Mouse (Mus musculus) c-Kit-positive CD71-positive TER-119-positive erythroid progenitor cells, embryonic 14.5 days (primary cell): ENCODE data around the gene Casr.
A peak's percentile ranks its signal among the peaks of the same experiment; 100 is the strongest.

Source experiments
- DNase-seq: peaks from one replicate; pipeline ENCODE4 v3.0.0-alpha.2; 2013; ENCODE audit warnings: low spot score

Casr gene

GRCm38 (mm10) chr16:36516355-36516754 lies 45.6 kb downstream of the Casr start:
- DNase-seq = no peak

DNA sequence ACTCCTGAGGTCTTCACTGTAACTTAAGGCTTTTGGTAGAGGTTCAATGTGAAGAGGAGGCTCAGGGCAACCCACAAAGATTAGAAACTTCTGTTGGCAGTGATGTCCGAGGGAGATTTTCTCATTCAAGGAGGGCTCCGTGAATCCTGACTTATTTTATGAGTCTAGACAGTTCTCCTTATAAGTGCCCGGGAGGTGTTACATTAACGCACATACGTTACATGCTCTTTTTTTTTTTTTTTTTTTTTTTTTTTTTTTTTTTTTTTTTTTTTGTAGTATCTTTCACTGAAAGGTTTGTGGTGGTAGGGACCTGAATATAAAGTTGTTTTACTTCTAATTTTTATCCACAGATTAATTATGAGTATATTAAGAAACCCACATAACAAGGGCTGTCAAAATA lies 54.6 kb downstream of the Casr start:
- no peak for DNase-seq

GRCm38 (mm10) chr16:36506827-36507226 lies 55.1 kb downstream of the Casr start:
- DNase-seq = no peak

- DNase-seq = no peak
These were observed 56.0 kb downstream of the Casr start for GRCm38 (mm10) chr16:36505913-36506312.

DNA sequence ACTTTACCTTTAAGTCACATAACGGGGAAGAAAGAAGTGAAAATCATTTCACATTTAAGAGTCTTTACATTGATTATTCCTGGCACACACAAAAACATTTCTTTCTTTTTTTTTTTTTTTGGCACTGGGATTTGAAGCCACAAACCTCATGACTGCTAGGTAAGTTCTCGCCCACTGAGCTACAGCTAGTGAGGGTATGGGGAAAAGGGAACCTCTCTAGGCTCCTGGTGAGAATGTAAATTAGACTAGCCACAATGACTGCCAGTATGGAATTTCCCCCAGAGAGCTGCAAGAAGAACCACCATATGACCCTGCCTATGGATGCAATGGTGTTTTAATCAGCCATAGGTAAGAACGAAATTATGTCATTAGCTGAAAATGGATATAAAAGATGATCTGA lies 56.8 kb downstream of the Casr start:
- DNase-seq = no peak

- DNase-seq = no peak
These were observed 59.7 kb downstream of the Casr start for GRCm38 (mm10) chr16:36502286-36502685.

GRCm38 (mm10) chr16:36492420-36492819 lies 69.5 kb downstream of the Casr start:
- no peak for DNase-seq

DNA sequence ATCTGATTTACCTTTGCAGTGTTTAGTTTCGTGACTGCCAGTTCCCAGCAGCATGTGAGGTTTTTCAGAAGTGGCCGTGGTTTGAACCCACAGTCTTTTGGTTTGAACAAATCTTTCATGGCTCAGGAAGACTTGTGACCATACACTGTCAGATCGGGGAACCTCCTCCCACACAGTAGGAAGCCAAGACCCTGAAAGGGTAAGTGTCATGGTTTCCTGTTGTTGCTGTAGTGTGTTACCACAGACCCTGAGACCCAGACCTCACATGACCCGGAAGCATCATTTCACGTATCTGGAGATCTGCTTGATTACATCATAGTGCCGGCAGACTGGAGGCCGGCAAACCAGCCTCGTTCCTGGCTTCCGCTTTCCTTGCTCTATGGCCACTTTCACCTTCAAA lies 85.1 kb downstream of the Casr start:
- no peak for DNase-seq

DNA sequence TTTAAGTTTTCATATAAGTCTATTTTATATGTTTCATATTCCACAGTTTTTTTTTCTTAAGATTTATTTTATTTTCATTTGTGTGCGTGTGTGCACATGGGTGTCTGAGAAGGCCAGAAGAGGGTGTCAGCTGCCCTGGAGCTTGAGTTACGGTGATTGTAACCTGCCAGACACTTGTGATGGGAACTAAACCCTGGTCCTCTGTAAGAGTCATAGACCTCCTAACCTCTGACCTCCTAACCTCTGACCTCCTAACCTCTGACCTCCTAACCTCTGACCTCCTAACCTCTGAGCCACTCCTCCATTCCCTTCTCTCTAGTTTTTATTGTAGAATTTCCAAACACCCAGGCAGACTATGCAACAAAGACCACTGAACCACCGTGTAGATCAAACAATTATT lies 86.4 kb downstream of the Casr start:
- no peak for DNase-seq

- DNase-seq = no peak
These were observed 87.1 kb downstream of the Casr start for GRCm38 (mm10) chr16:36474849-36475248.

DNA sequence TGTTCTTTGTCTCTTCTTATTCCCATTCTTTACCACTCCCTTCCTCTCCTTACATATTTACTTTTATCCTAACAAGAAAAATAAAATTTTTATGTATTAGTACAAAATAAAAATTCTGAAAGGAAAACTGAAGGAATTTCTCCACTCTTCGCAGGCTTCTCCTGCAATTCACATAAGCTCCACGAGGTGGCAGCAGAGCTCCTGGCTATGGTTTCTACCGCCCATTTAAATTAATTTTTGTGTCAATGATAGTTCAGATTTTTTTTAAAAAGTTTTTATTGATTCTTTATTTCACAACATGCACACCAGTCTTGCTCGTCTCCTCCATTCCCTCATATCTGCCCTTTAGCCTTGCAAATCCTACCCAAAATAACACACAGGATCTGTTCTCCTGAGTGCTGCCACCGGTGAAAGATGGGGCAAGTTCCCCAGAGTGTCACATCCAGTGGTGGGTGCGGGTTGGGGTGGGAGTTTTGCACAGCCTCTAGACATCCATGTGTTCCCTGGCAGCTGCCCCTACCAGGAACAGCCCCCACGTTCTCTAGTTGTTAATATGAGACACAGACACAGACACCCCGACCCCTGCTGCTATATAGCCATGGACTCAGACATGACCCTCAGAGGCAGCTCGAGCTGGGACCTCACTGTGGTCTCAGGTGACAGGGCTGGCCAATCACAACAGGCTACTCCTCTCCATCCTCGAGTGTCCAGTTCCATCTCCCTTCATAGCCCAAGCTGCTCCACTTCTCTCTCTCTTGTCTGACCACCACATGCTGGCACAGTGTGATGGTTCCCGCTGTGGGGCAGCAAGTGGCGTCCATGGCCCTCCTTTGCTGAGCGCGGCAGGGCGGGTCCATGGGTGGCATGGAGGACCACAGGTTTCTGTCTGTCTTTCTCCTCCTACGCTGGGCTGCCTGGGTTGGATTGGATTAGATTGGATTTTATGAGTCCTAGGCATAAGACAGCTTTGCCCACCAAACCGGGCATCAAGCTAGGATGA lies 88.4 kb downstream of the Casr start:
- peak; percentile 16 for DNase-seq

GRCm38 (mm10) chr16:36471066-36471633 lies 90.8 kb downstream of the Casr start:
- no peak for DNase-seq

DNA sequence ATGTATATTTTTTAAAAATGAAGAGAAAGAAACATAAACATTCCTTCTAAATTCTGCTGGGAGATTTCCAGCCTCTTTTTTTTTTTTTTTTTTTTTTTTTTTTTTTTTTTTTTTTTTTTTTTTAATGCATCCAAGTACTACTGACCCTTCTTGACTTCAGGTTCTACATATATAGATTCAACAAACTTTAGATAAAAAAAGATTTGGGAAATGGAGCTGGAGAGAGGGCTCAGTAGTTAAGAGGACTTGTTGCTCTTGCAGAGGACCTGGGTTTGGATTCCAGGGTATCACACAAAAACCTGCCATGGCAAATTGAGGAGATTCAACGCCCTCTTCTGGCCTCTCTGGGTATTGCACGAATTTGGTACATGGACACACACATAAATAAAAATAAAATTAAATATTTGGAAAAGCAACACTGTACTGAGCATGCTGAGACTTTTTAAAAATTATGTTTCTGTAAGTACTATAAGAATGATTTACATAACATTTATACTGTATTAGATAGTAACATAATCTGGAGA lies 91.9 kb downstream of the Casr start:
- DNase-seq = peak; percentile 21

DNA sequence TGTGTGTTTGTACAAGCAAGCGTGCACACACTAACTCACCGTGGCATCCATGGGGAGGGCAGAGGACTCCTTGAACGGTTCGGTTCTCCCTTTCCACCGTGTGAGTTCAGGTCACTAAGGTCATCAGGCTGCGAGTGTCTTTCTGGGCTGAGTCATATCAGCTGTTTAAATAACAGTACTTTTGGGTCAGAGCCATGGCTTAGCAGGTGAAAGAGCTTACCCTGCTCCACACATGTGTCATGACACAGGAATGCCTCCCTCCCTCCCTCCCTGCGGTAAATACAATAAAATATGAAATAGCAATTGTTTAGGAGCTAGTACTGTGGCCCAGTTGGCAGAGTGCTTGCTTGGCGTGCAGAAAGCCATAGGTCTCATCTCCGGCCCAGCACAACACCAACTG lies 92.6 kb downstream of the Casr start:
- DNase-seq = no peak

- peak; percentile 23 for DNase-seq
These were observed 93.1 kb downstream of the Casr start for GRCm38 (mm10) chr16:36468862-36469261.

- no peak for DNase-seq
These were observed 94.0 kb downstream of the Casr start for GRCm38 (mm10) chr16:36467936-36468335.

DNA sequence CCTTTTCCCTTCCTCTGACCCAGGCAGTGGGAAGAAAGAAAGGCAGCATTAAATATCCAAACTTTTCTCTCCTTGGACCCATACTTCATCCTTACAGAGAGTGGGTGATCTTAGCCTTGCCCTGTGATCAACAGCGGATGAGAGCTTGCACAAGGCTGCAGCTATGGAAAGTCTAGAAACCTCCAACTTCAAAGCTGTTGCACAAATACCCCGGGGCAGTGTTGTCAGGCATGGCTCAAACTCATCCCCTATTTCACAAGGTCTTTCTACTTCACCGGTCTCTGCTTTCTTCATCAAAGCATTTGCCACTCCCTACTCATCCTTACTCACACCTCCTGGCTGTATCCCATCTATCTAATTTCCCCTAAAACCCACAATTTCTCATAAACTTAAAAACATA lies 96.5 kb downstream of the Casr start:
- no peak for DNase-seq

GRCm38 (mm10) chr16:36464076-36464475 lies 97.9 kb downstream of the Casr start:
- no peak for DNase-seq

DNA sequence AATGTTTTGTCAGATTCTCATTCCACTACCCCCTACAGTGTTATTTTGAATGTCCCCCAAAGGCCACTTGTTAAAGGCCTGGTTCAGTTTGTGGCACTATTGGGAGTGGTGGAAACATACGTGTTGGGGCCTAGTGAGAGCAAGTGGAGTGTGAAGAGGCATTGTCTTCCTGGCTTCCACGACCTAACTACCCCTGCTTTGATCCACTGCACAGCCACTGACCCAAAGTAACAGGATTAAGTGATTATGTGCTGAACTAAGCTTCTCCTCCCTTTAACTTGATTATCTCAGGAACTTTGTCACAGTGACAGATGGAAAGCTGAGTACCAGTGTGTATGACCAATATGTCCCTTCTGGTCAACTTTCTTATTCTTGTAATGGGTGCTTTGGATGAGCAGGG lies 101.5 kb downstream of the Casr start:
- no peak for DNase-seq

GRCm38 (mm10) chr16:36455342-36455802 lies 106.6 kb downstream of the Casr start, which contains the start of gene Stfa3:
Stfa3 (minus strand) TSS chr16:36455392.
- no peak for DNase-seq
